Mouse (Mus musculus) midbrain, embryonic 14.5 days (tissue): ENCODE results near the gene Gria2. TPM values are rescaled to one million over a fixed set of nuclear protein-coding genes. Genes with fewer than 3 reads are reported as not detected.

Source experiments
- ATAC-seq: fragments of 200-750 bp; cut with Nextera tagmentation; 2 replicates; pipeline ENCODE4 v1.8.0; 2017; ENCODE audit warnings: moderate number of reproducible peaks, moderate library complexity; ENCODE audit not compliant: low FRiP score, low TSS enrichment
- DNase-seq: peaks from one replicate; pipeline ENCODE4 v3.0.0-alpha.2; 2015
- H3K27ac ChIP-seq: fragments of 300-500 bp; sonication (generic); replicated peaks from 2 replicates; pipeline ENCODE4 v1.5.1; 2014; ENCODE audit warnings: mild to moderate bottlenecking, low read depth, low read length, moderate library complexity
- H3K27me3 ChIP-seq: fragments of 300-500 bp; sonication (generic); 2 replicates; pipeline ENCODE4 v1.6.1; 2014; ENCODE audit warnings: low read length, control low read depth, mixed read lengths; ENCODE audit not compliant: control insufficient read depth, insufficient read depth
- H3K36me3 ChIP-seq: fragments of 300-500 bp; sonication (generic); 2 replicates; pipeline ENCODE4 v1.6.1; 2014; ENCODE audit warnings: low read length, control low read depth; ENCODE audit not compliant: control insufficient read depth, insufficient read depth
- H3K4me1 ChIP-seq: fragments of 300-500 bp; sonication (generic); 2 replicates; pipeline ENCODE4 v1.6.1; 2014; ENCODE audit warnings: mild to moderate bottlenecking, antibody characterized with exemption, low read length, control low read depth; ENCODE audit not compliant: control insufficient read depth, insufficient read depth
- H3K4me2 ChIP-seq: fragments of 300-500 bp; sonication (generic); 2 replicates; pipeline ENCODE4 v1.6.1; 2014; ENCODE audit warnings: mild to moderate bottlenecking, low read length, moderate library complexity
- H3K4me3 ChIP-seq: fragments of 300-500 bp; sonication (generic); replicated peaks from 2 replicates; pipeline ENCODE4 v1.5.1; 2014; ENCODE audit warnings: low read depth, low read length
- H3K9ac ChIP-seq: fragments of 300-500 bp; sonication (generic); replicated peaks from 2 replicates; pipeline ENCODE4 v1.6.1; 2014; ENCODE audit warnings: mild to moderate bottlenecking, low read length, moderate library complexity
- H3K9me3 ChIP-seq: fragments of 300-500 bp; sonication (generic); 2 replicates; pipeline ENCODE4 v1.6.1; 2016; ENCODE audit warnings: low read length, control low read depth, mixed read lengths; ENCODE audit not compliant: control insufficient read depth
- WGBS: fragments of 180-500 bp; shearing (Covaris S2); extraction: QIAGEN DNeasy Blood & Tissue Kit; methylation state at CpG from one replicate; pipeline ENCODE4 v1.1.7; 2014; 5-methylcytosine and 5-hydroxymethylcytosine counted together
- microRNA-seq: library from miRNA; unstranded; fragments of <30 nt; microRNA quantifications from one replicate; pipeline ENCODE4, GENCODE M21; 2016
- polyA plus RNA-seq: library from polyadenylated mRNA; unstranded; fragments of >200 nt; fragmentation: Nextera tagmentation; extraction: Ambion mirVana; gene quantifications from 2 replicates; pipeline ENCODE4 v1.2.1, GENCODE M21; 2014

Gene Gria2
- polyA plus RNA-seq, 1 experiment from 2014 or later = 179 TPM

- Histone ChIP-seq H3K9ac (no peak overlapping the region), H3K4me2 (no peak overlapping the region), H3K4me3 (no peak overlapping the region), H3K9me3 (no peaks in the 10 kb centered on the region), H3K4me1 (no peaks in the 10 kb centered on the region), H3K27ac (no peak overlapping the region), H3K36me3 (0 out of 2 replicates have a peak, but pooled peaks cover 17% of the 10 kb centered on the region), H3K27me3 (no peaks in the 10 kb centered on the region)
- WGBS = 95% methylated on average over 8 of the region's 8 CpGs
- ATAC-seq (no peak), DNase-seq (no peak)
These were observed 107.7 kb downstream of the Gria2 start for GRCm38 (mm10) chr3:80694965-80695364.

DNA sequence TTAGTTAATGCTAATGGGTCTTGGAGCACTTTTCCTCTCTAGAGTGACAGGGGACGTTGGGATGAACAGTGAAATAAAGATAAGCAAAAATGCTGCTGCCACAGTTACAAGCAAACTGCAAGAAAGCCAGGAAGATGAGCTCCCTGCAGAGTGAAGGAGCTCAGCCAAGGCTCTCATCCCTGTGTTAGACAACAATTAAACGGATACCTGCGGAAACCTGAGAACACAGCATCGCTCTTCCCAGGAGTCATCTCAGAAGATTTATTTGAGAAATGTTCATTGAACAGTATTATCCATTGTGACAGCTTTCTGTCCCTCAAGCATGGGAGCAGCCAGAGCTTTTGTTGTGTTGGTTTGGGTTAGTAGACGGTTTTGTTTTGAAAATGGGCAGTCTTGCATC is 137.5 kb downstream of the Gria2 start:
- H3K27ac ChIP-seq = no peak overlapping the region
- no peak overlapping the region for H3K4me3 ChIP-seq
- no peak overlapping the region for H3K4me2 ChIP-seq
- ATAC-seq (no peak), DNase-seq (no peak)
- H3K27me3 ChIP-seq = no peaks in the 10 kb centered on the region
- H3K36me3 ChIP-seq = no peaks in the 10 kb centered on the region
- H3K4me1 ChIP-seq = no peaks in the 10 kb centered on the region
- no peaks in the 10 kb centered on the region for H3K9me3 ChIP-seq
- H3K9ac ChIP-seq = no peak overlapping the region
- 70% methylated on average over 5 of the region's 5 CpGs for WGBS

- H3K36me3 ChIP-seq = no peaks in the 10 kb centered on the region
These were observed 139.3 kb downstream of the Gria2 start for GRCm38 (mm10) chr3:80663293-80663692.

DNA sequence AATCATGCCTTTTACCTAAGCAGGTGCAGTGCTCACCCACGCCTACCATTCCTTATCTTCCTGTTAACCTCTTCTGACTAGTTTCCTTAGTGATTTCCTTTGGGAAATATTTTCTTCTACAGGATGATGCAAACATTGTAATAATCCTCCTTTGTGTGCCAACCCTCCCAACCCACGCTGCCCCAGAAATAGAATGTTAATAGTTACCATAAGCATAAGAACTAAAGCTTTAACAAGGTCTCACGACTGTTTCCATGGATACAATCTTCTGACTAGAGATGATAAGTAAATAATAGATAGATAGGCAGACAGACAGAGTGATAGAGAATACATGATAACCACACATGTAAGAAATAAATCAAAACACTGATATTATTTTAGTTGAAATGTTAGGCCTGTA is 140.8 kb downstream of the Gria2 start:
- H3K9me3 ChIP-seq = no peaks in the 10 kb centered on the region
- no peak overlapping the region for H3K27ac ChIP-seq
- H3K4me2 ChIP-seq = no peak overlapping the region
- H3K36me3 ChIP-seq = no peaks in the 10 kb centered on the region
- no peak overlapping the region for H3K9ac ChIP-seq
- no peak overlapping the region for H3K4me3 ChIP-seq
- no peaks in the 10 kb centered on the region for H3K4me1 ChIP-seq
- H3K27me3 ChIP-seq = no peaks in the 10 kb centered on the region
- WGBS = 53% methylated on average over 3 of the region's 3 CpGs
- peak; percentile 17 for DNase-seq
- ATAC-seq = no peak

More at GRCm38 (mm10) chr3:80663293-80663692, 139.3 kb downstream of the Gria2 start:
- H3K27ac ChIP-seq = no peak overlapping the region
- no peaks in the 10 kb centered on the region for H3K4me1 ChIP-seq
- 75% methylated on average over 2 of the region's 2 CpGs for WGBS
- no peak overlapping the region for H3K4me2 ChIP-seq
- no peak overlapping the region for H3K9ac ChIP-seq
- no peaks in the 10 kb centered on the region for H3K27me3 ChIP-seq
- no peak overlapping the region for H3K4me3 ChIP-seq
- DNase-seq (no peak), ATAC-seq (no peak)
- no peaks in the 10 kb centered on the region for H3K9me3 ChIP-seq

GRCm38 (mm10) chr3:80652213-80652612 is 150.4 kb downstream of the Gria2 start:
- Histone ChIP-seq H3K36me3 (no peaks in the 10 kb centered on the region), H3K9ac (no peak overlapping the region), H3K4me3 (no peak overlapping the region), H3K4me1 (no peaks in the 10 kb centered on the region), H3K27ac (no peak overlapping the region), H3K9me3 (no peaks in the 10 kb centered on the region), H3K27me3 (no peaks in the 10 kb centered on the region), H3K4me2 (no peak overlapping the region)
- 19% methylated on average over 5 of the region's 5 CpGs for WGBS
- no peak for ATAC-seq
- DNase-seq = no peak

Small RNA genes lying within 50 kb of the gene (microRNA-seq; reads per million reads assigned to microRNA genes)
- gene Gm25749 = 0.73 reads per million

Other genes starting within 250 kb of the Gria2 start
- 28.4 and 30.2 TPM in 2 replicates for gene Glrb, start 110.8 kb upstream of the Gria2 start, polyA plus RNA-seq
- 5.4 and 6.3 TPM in 2 replicates for gene Pdgfc, start 233.6 kb upstream of the Gria2 start, polyA plus RNA-seq